Mouse (Mus musculus) MN1 (cell line): ENCODE data around the gene Pym1.
"Not testable (repeated sequence)": the region's sequence is repeated elsewhere in the genome, so short reads cannot be mapped to it uniquely, and the experiment has no call there.

Source experiments
- DNase-seq: peaks from one replicate; pipeline ENCODE4 v3.0.0-alpha.2; 2016; ENCODE audit warnings: low spot score

The Pym1 gene

DNA sequence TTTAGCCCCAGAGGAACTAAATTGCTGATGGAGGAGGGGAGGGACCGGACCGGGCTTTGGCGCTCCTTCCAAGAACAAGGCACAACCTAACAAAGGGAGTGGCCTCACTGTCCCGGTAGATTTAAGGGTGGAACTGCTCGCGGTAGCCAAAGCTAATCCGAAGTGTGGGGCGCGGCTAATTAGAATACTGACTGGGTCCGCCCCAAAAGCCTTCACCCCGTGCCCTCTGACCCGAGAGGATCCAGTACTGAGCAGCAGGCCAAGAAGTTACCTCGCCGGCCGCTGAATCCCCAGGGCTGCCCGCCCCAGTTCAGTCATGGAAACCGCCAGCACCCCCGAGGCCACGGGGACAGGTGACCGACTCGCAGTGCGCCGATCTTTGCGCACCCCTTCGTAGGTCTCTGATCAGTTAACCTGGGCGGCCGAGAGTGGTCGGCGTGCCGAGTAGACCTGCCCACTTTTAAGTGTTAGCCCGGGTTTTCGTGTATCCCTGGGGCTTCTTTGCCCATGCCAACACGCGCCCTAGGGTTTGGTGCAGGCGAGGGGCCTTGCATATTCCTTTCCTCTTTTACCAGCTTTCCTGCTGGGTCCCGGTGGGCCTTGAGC is at the start of gene Pym1:
Pym1 (plus strand) TSS at position 244 of the 606 bp plus-strand sequence.
- peak; percentile 89 for DNase-seq

DNA sequence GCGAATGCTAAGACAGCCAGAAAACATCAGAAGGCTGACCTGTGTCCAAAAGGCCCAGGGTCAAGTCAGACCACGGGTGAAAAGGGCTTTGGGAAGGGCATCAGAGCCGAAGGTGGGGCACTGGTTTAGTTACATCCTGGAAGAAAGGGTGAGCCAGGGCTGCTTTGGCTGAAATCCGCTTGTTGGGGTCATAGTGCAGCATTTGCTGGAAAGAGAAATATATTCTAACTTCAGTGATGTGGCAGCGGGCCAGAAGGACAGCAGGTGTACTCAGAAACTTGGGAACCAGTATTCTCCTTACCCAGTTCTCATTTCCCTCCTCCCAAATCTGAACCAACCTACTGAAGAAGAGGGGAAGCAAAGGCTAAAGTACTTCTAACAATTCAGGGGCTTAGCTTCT is 48.7 kb upstream of the Pym1 start:
- no peak for DNase-seq

DNA sequence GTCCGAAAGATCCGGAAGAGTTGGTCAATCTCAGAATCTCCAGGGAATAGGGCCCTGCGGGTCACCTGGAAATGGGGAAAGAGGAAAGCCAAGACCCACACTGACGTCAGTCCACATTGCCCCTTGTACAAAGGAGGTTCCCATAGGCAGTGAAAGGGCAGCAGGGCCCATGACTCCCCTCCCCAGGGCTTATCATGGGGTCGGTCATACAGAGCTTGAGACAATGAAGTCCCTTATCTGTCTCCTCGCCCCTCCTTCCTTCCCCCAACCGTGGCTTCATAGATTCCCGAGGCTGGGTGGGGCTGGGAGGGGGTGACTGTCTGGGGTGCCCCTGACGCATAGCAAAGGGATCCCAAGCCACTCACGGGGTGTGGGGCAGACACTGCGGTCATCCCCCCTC is 48.1 kb upstream of the Pym1 start:
- no peak for DNase-seq

DNA sequence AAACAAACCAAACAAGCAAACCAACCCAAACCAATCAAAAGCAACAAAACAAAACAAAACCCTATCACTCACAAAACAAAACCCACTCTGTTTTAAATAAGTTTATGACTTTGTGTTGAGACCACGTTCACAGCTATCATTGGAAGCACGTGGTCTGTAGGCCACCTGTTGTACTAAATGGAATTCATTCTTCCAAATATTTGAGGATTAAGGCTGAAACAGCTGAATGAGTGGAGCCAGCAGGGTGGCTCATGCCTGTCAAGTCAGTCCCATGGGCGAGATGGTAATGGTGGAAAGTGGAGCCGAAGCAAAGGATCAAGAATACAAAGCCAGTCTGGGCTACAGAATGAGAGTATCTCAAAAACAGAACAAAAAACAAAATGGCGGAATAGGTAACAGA is 47.0 kb upstream of the Pym1 start:
- DNase-seq, result no peak

DNA sequence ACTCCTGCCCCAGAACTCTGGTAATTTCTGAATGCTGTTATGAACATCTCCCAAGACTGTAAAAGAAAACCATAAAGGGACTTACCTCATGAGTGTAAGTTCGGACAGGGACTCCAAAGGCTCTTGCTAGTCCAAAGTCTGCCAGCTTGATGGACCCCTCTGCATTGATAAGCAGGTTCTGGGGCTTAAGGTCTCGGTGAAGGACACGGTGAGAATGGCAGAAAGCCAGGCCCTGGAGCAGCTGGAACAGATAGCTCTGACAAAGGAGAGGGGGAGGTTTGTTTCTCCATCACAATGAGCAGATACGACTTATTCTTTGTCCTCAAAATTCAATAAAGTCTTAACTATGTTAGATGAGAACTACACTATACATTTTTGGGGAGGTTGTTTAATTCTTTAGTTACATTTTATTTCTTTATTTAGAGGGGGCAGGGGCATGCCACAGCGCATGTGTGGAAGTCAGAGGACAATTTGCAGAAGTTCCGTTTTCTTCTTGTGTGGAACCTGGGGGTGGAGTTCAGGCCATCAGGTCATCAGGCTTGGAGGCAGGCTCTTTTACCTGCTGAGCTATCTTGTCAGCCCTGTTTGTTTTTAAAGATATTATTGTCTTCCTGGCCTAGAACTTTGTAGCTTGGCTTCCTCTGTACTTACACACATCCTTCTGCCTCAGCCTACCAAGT is 45.2 kb upstream of the Pym1 start:
- DNase-seq, result no peak

DNA sequence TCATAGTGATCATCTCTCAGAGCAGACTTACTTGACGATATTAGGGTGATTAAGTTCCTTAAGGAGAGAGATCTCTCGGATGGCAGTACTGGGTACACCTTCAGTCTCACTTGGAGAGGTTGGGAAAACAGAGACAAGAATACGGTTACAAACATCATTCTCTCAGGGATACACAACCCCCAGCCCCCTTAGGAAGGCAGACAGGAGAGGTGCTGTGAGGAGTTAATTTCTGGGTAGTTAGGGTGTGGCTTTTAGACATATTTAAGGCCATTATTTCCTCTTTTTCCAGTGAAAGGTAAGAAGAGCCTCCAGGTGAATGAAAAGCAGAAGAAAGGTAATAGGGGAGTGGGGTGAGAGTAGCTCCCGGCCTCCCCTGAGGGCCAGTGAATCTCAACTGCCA is 43.8 kb upstream of the Pym1 start, which contains the start of gene Pmel:
Pmel (plus strand) TSS at position 301 of the 400 bp plus-strand sequence.
- no peak for DNase-seq

DNA sequence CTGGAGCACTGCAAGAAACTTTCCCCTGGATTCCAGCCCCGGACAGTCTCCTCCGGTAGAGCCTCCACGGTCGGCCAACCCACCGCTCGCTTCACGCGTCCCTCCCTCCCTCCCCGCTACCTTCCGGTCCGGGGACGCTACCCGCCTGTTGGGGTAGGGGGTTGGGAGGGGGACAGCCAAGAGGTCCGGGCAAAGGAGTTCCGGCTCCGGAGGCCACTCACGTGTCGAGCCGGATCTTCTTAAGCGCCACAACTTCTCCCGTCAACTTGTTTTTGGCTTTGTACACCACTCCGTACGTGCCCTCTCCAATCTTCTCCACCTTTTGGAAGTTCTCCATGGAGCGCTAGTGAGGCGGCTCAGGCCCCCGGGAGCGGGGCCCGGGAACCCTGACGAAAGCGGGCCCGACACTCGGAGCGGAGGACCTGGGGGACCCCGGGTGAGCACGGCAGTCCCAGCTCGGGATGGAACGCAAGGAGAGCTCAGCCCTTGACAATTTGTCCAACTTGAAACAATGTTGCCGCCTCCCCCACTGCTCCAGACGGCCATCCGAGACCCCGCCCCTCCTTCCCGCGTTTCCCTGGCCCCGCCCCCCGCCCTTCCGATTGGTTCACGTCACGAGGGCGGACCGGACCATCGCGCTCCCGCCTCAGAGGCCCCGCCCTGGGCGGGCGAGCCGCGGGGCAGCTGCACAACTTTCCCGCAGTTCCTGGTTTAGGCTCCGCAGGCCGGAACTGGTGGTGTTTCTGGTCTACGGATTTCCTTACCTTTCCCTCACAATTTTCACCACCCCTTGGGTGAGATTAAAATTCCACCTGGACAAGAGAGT is 43.0 kb upstream of the Pym1 start, which contains the start of gene Cdk2:
Cdk2 (minus strand) TSS at position 541 of the 826 bp plus-strand sequence.
- peak; percentile 96 for DNase-seq

DNA sequence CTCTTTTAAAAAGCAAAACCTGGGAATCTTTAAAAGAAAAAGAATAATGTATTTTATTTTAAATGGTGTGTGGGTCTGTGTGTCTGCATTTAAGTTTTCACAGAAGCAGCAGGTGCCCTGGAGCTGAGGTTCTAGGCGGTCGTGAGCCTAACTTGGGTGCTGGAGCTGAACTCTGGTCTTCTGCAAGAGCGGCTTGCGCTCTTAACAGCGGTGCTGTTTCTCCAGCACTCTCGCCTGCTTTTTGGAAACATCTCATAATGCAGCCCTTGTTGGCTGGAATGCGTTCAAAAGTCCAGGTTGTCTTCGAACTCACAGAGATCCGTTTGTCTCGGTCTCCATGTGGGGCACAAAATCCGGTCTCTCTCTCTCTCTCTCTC is 42.4 kb upstream of the Pym1 start:
- DNase-seq, result peak; percentile 40

DNA sequence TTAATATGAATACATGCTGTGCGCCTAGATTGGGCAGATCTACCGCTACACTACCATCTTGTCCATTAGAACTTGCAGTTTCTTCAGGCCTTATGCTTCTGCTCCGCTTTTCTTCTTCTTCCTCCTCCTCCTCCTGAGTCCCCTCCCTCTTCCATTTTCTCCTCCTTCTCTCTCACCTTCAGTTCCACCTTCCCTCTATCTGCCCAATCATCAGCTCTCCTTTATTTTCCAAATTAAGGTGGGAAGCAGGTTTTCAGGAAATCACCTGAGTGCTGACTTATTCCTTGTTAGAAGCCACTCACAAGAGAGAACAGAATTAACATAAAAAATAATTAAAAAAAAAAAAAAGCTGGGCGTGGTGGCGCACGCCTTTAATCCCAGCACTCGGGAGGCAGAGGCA is 36.4 kb upstream of the Pym1 start:
- DNase-seq, result not testable (repeated sequence)

DNA sequence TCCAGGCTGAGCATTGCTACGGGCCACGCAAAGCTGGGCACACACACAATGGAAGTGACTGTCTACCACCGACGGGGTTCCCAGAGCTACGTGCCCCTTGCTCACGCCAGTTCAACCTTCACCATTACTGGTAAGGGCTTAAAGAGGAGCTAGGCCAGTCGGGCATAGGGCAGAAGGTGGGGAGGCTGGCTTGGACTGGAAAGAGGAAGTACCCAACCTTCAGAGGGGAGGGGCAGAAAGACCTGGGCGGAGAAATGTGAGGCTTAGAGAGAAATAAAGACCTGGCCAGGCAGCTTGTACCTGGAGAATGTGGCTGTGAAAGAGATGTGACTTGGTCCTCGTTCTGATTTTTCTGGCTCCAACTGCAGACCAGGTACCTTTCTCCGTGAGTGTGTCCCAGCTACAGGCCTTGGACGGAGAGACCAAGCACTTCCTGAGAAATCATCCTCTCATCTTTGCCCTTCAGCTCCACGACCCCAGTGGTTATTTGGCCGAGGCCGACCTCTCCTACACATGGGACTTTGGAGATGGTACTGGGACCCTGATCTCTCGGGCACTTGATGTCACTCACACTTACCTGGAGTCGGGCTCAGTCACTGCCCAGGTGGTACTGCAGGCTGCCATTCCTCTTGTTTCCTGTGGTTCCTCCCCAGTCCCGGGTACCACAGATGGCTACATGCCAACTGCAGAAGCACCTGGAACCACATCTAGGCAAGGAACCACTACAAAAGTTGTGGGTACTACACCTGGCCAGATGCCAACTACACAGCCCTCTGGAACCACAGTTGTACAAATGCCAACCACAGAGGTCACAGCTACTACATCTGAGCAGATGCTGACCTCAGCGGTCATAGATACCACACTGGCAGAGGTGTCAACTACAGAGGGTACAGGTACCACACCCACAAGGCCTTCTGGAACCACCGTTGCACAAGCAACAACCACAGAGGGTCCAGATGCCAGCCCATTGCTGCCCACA is 31.8 kb upstream of the Pym1 start:
- DNase-seq, result no peak

DNA sequence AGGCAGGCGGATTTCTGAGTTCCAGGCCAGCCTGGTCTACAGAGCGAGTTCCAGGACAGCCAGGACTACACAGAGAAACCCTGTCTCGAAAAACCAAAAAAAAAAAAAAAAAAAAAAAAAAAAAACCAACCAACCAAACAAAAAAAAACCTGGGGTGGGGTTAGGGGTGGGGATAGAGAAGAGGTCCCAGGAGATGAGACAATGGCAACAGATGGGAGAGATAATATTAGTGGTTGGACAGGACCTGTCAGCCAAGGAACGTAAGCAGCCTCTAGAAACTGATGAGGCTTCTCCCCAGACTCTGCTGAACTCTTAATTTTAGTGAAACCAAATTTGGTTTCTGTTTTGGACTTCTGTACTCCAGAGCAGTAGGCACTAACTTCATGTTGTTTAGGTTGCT is 22.2 kb upstream of the Pym1 start:
- DNase-seq, result not testable (repeated sequence)

DNA sequence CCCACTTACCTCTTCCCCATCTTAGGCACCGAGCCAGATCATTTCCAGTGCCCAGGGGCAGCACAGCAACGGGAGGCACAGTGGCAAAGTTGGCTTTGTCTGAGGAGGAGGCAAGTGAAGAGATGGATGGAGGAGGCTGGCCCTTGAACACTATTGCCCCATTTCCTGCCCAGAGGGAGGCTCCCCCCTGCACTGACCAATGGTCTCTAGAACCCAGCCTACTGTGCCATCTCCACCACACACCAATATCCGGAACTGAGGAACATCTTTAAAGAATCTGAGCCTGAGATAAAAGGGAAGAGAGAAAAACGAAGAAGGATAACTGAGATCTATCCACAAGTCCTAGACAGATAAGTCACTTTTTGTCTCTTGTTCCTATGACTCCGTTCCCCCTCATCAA is 19.6 kb upstream of the Pym1 start:
- DNase-seq, result no peak

DNA sequence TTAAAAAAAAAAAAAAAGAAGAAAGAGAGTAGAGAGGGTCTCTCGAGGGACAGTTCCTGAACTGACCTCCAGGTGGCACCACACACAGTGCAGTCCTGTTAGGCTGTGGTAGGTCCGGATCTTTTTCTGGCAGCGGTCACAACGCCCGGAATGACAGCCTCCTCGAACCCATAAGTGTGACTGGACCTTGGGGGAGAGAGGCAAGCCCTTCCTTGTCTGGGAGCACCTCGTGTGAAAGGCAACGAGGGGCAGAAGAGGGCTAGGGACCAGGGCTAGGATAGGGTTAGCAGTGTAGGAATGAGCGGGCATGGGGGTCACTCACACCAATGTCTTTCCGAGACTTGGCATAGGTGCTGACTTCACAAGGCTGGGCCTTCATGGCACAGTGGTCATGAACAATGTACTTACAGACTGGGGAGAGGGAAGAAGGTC is 16.7 kb upstream of the Pym1 start:
- DNase-seq, result peak; percentile 85

DNA sequence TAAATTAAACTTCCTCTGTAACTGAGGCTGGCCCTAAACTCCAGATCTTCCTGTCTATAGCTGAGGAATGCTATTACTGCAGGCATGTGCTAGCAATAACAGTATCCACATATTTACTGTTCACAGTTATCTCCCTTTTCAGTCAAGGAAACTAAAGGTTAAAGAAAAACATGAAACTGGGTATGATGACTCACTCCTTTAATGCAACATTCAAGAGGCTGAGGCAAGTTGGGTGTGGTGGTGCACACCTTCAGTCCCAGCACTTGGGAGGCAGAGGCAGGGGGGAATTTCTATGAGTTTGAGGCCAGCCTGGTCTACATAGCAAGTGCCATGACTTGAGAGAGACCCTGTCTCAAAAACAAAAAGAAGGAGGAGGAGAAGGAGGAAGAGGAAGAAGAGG is 15.7 kb upstream of the Pym1 start:
- no peak for DNase-seq

DNA sequence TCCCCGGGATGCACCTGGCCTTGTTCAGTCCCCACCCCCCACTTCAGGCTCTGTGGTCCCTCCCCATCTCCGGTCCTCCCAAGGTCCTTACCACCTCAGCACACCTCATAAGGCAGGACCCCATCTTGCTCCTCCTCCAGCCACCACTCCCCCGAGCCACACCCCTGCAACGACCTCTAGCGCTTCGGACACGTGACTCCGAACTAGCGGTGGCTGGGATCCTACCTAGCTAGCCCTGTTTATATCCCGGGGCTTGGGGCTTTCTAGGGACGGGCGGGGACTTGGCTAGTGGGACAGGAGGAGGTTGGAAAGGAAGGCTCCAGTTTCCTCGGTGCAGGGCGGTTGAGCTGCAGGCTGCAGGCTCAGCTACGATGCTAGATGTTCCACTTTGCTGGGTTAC is 10.3 kb upstream of the Pym1 start:
- peak; percentile 82 for DNase-seq

DNA sequence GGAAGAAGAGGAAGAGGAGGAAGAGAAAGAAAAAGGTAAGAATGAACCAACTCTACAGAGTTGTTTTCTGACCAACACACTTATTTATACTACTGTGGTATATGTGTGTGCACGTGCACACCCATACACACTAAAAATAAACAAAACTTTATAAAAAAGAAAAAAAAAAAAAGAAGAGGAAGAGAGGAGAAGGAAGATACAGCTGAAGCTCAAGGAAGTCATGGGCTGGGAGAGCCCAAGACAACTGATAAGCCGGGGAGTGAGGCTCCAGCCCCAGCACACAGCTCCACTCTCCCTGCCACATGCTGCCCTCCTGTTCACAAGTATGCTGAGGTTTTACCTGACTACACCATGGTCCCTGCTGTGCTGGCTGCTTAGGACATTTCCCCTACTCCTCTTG is 7.4 kb upstream of the Pym1 start:
- DNase-seq, result no peak

DNA sequence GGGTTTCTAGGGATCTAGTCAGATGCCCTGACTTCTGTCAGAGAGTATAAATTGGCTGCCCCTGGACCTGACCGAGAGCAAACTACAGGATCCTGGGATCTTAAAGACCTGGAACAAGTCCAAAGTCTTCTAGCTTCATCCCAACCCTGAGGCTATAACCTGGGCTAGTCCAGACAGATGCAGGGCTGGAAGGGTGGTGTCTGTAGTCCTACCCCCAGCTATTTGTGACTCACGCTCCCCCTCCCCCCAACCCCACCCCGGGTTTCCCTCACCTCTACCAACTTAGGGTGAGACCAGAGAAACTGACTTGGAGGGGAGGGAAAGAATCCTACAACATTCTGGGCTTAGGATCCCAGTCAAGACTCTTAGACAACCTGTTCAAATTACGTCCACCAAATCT is 5.1 kb upstream of the Pym1 start:
- DNase-seq, result no peak

DNA sequence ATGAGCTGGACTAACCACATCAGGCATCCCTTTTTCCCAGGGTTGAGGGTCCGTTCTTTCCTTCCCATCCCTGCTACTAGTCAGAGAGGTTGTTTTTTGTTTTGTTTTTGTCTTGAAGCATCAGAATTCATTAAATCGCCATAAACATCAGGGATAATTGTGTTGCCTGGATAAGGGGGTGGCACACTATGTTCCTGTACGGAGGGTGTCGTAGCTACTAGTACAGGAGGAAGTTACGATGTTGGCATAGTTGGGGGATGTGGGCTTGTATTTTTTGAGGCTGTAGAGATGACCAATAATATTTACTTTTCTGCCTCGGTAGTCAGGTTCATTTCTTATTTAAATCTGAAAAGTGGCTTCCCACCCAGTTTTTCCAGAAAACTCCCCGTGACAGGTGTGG is 4.5 kb upstream of the Pym1 start:
- DNase-seq, result peak; percentile 46

DNA sequence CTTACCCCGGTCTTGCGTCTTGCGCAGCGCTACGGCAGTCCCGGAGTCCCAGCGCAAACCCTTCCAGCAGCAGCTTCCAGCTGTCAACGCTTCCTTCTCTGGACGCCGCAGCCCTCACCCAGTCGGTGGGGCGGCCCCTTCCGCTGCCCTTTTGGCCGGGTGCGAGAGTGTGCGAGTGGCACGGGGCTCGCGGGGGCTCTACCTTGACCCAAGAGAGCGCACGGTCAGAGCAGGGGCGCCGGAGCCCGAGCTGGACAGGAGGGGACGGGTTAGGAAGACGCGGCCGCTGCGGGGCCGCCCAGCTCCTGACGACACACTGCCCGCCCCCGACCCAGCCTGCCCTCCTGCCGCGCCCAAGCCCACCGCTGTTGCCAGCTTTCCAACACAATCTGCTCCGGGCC is 3.9 kb upstream of the Pym1 start:
- peak; percentile 82 for DNase-seq

DNA sequence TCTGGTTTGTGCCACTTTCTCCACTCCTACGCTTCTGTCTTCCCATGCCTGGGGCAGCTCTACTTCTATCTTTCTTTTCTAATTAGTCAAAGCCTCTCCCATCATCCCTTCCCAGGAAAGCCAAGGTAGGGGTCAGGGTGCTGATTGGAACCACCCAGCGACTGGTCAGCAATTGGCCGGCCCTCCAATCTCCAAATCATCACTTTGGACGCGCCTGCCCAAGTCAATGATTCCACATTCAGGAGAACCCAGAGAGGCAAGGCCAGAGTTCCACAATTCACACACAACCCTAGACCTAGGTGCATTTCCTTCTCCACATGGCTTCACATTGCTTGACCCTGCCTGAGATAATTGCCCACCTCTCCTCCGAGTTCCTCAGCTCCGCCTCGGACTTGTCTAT is 3.5 kb upstream of the Pym1 start:
- DNase-seq, result no peak

DNA sequence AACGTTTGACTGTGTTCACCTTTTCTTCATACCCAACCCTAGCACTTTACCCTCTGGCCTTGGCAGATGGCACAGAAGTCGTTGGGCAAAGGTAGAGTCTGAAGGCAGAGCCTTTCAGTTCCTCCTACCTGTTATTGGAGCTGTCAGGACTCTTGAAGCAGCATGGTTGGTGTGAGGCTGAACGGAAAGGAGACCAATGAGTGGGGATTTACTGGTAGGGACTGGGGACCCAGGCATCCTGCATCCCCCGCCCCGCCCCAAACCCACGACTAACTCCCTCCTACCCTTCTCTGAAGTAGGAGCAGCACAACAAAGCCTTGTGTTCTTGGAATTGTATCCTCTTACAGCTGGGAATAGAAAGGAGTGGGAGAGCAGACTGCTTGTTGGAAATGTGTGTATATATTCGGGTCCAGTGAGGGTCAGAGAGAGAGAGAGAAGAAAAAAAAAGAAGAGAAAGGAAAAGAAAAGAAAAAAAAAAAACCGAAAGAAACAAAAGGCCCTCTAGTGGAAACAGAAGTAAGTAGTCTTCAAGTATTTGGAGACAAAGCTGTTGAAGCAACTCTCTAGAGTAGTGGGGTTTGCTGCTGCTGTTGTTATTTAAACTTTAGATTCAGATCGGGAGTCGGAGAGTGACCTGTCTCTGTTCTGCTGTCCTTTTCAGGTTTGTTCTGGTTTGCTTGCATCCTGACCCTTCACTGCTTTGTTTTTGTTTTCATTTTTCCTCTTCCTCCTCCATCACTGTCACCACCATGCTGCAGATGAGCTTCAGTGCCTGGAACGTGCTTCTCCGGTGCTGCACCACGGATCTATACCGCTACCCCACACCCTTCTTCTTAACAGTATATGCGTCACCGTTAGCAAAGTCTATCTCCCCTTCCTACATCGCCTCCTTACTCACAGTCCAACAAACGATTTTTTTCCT is 2.7 kb upstream of the Pym1 start, which contains the start of gene Dgka:
Dgka (minus strand) TSS at position 176 of the 922 bp plus-strand sequence.
- peak; percentile 73 for DNase-seq
